Mouse (Mus musculus) gastrocnemius, postnatal 25 days (tissue): ENCODE data around the gene Abcc4. TPM values are rescaled to one million over a fixed set of nuclear protein-coding genes. Genes with fewer than 3 reads are reported as not detected.
A peak's percentile ranks its signal among the peaks of the same experiment; 100 is the strongest.

Source experiments
- DNase-seq: peaks from one replicate; pipeline ENCODE4 v3.0.0; 2022
- total RNA-seq, 2 experiments: library from RNA; stranded (reverse); gene quantifications; 1 replicate in 1 of 2; 2 replicates in 1 of 2; pipeline ENCODE4 v1.2.3; 2021

Abcc4 gene
- total RNA-seq, 2 experiments from 2014 or later, result 9.0 to 10.7 TPM

DNA sequence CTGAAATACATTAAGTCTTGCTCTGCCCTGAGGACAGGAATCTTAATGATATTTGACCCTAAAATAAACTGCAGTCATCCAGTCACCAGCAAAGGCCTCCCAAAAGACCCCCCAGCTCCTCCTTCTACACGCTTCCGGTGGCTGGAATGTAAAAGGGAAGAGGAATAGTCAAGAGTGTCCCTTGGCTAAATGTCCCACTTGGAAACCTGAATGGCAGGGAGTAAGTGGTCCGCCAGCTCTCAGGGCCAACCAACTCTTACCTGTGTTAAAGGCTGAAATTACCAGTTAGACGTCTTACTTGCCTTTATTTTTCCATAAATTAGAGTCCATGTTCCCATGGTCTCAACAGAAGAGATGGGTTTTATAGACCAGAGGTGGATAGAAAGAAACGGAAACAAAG is 6.9 kb upstream of the Abcc4 start:
- DNase-seq, result no peak

DNA sequence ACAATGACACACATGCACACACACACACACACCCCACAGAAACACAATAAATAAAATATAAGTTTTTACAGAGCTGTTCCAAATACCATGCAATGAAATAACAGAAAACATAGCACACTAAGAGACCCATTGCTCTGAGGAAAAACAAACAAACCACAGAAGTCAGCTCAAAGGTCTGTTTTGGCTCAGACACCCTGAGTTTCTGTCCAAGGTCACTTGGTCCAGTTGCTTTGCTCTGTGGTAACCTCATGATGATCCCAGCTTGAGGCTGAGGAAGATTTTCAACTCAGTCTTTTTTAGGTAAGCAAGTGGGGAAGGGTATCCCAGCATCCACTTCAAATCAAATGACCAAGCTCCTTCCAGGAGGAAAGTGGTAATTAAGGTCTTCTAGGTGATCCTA is 4.9 kb upstream of the Abcc4 start:
- no peak for DNase-seq

DNA sequence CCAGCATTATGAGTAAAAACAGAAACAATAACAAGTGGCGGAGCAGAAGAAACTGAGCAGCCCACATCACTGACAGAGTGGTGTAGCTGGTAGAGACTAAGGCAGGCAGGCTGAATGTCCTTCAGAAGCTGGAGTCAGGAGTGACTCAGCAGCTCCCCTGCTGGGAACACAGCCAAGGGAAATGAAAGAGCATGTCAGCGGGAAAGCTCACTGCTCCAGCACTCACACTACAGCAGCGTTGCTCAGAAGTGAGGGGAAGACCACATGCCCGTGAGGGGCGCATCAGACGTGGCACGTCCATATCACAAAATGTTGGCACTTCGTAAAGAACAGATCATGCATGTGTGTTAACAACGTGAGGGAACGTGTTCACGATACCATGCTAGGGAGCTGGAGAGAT is 3.7 kb upstream of the Abcc4 start:
- DNase-seq, result peak; percentile 82

DNA sequence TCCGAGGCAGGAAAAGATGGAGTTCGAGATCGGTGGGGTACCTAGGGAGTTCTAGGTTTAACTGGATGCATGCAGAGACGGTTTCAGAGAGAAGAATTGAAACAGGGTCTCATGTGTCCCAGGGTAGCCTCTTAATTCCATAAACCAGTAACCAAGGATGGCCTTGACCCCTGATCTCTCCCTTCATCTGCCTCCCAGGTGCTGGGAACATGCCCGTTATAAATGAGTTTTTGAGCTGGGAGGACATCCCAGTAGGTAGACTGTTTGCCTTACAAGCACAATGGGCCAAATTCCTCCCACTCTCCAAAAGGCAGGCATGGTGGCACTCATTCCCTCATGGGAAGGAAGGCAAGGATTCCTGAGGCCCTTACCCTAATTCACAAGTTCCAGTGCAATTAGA is 2.1 kb upstream of the Abcc4 start:
- no peak for DNase-seq

DNA sequence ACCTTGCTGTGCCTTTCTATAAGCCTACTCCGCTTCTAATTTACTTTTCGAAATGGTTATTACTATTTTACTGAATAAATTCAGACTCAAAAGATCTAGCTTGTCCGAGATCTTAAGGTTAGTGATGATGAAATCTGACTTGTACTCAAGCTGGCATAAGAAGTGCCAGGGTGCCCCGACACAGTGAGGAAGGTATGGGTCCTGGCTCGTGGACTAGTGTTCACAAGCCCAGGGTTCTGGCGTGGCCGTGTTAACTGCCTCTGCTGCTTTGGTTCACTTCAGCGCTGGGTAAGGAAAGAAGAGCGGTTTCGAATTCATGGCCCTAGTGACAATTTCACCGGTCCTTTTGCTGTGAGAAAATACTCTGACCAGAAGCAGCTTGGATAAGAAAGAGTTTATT is 943 bp upstream of the Abcc4 start:
- peak; percentile 27 for DNase-seq

DNA sequence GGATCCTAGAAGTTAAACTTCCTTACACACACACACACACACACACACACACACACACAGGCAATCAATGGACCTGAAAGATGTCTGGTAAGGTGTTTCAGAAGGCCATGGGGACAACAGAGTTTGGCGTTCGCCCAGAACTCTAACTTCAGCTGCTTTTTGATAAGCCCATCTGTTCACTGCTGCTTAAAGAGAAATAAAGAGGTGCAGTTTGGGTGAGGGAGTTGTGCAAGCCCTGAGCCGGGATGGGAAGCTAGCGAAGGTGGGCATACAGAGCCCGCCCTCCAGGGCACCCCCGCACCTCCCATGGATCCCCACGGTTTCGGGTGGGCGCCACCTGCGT is 583 bp downstream of the Abcc4 start:
- no peak for DNase-seq

DNA sequence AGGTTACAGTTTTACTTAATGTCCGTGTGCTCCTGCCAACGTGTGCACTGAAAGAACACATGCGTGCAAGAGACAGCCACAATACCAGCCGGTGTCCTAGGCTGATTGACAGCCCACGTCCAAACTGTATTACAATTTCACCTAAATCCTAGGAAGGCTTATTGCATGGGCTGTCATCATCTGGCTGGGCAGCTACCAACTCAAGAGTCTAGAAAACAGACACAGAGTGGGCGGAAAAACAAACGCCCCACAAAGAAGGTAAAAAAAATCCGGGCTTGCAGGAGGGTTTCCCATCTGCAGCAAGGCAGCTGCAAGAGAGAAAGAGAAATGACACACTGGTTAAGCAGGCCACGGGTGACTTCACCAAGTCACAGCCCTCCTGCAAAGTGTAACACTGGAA is 2.7 kb downstream of the Abcc4 start:
- DNase-seq, result no peak

DNA sequence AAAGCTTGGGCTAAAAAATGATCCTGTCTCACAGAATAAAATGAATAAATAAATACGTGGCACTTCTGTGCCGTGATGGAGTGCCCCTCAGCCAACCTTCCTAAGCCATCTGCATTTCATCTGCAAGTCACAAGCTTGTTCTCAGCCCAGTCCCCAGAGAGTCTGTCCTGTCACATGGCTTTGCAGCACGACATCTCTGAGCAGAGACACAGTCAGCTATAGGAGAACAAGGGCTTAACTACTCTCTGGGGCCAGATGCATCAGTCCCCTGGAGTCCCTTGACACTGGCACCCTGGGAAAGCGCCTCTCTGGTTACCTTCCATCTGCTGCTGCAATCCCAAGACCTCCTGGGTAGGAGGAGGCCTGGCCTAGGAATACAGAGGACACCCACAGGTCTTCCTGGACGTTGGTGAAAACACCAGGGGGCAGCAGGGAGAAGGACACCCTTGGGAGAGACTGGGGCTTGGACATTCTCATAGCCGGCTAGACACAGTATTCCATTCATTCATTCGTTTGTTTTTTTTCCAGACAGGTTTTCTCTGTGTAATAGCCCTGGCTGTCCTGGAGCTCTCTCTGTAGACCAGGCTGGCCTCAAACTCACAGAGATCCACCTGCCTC is 3.9 kb downstream of the Abcc4 start:
- no peak for DNase-seq

DNA sequence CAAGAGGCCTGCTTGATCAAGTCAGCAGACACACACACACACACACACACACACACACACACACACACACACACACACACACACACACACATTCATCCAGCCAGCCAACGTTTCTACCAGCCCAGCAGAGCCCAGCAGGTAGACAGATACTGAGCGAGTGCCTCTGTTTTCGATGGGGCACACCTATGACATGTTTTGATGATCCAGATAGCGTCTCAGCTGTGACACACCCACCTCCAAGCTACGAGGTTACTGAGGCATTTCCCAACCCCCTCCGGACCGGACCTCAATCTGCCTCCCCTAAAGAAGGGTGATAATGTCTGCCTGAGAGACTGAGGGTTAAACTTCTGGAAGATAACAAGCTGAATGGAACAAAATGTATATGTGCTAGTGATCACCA is 5.4 kb downstream of the Abcc4 start:
- DNase-seq, result no peak

DNA sequence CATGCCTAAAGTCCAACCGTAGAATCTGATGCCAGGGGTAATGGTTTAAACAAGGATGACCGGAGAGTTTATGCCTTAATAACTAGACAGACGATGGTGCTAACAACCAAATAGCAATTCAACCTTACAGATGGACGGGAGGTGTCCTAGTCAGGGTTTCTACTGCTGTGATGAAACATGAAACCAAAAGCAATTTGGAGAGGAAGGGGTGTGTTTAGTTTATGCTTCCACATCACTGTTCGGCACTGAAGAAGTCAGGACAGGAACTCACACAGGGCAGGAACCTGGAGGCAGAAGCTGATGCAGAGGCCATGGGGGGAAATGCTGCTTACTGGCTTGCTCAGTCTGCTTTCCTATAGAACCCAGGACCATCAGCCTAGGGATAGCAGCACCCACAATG is 6.1 kb downstream of the Abcc4 start:
- DNase-seq, result no peak

DNA sequence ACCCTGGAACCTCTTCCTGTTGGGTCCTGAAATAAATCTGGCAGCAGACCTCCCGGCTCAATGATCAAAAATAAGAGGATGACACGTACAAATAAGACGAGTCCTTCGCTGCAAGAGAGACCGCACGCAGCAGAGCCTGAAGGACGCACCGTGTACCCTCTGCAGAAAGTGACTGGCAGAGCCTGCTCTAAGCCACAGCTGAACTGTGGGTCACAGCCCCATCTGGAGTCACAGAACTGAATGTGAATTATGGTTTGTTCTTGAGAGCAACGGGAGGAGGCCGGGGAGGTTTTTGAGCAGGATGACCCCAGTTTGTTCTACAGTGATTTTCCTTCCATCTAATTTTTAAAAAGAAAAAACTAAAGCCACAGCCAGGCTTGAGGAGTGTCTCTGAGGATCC is 6.5 kb downstream of the Abcc4 start:
- DNase-seq, result no peak

DNA sequence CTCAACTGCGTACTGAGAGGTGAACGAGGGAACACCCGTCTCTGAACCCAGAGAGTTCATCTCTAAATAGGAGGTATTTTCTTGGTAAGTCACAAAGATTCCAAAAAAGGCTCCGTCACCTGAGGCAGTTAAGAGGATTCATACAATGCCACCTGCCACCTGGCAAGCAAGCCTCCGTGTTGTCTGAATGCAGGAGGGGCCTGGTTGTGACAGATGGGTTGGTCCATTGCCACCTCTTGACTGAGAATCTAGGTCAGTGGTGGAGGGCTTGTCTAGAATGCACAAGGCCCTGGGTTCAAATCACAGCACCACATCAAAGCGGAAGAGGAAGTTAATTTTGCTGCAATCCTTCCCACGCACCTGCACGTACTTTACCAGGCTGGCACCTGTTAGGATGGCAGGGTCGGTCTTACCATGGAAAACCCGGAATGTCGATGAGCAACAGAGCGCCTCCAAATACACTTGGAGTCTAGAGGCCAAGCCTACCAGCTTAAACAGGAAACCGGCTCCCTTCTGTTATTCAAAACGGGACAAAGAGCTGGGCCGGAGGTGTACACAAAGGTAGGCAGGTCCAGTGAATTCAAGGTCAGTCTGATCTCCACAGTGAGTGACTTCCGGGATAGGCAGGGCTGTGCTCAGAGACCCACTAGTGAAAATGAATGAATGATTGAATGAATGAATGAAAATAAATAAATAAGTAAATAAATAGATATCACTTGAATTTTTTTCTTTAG is 9.3 kb downstream of the Abcc4 start:
- no peak for DNase-seq

DNA sequence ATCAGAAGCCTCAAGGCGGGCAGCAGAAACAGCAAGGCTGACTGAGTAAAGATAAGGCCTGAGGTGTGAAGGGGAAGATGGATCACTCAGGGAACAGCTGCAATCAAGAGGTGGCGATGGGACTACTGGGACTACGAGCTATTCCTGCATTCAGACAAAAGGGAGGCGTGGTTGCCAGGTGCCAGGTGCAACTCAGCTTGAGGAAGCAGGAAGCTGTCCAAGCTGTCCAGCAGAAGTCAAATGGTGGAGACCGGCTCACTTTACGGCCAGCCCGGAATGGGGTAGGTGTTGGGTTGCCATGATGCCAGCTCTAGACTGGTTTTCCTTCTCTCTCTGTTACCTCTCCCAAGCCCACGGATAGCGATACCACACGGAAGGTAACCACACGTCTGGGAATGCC is 10.2 kb downstream of the Abcc4 start:
- DNase-seq, result no peak

DNA sequence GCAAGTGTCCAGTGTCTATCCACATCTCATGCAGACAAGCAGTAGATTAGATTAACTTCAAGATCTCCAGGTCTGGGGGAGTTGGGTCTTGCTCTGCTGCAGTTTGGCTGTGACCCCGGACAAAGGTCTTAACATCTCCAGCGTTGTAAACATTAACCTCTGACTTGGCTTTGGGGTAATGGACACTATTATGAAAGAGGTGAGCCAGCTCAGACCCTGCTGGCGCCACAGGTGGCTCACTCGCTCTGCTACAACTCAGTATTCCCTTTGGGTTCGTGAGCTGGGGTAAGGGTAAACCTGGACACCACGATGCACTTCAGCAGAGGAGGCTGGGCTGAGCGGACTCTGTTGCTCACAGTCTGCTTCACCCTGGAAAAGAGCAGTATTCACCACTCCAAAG is 11.7 kb downstream of the Abcc4 start:
- DNase-seq, result no peak

DNA sequence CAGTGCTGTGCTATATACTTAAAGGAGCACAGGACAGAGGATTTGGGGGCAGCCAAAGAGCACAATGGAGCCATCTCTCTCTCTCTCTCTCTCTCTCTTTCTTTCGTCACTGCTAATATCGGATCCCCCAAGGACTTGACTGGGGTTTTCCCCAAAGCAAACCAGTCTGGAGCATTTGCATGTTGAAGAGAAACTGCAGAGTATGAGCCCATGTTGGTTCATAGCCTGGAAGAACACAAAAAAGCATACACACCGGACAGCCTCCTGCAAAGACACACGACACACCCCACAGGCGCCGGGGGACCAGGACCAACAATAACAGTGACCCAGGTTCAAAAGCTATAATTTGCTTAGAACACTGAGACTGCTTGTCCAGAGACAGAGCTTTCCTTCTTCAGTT is 14.1 kb downstream of the Abcc4 start:
- DNase-seq, result no peak

DNA sequence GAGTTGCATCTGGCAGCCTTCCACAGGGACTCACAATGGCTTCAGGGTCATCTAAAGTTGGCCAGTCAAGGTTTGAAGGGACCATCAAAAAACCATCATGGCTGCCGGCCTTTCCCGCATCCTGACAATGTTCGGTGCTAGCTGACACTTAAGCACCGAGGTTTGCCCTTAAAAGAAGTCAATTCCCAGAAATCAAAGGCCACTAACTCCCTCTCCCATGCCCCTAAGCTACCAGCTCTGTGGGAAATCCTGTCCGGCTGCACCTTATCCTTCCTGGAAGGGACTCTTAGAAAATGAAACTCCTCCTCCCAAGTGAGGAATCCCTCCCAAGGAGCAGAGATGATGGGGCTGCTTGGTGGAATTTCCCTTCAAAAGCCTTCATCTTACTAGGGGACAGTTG is 14.6 kb downstream of the Abcc4 start:
- DNase-seq, result no peak

DNA sequence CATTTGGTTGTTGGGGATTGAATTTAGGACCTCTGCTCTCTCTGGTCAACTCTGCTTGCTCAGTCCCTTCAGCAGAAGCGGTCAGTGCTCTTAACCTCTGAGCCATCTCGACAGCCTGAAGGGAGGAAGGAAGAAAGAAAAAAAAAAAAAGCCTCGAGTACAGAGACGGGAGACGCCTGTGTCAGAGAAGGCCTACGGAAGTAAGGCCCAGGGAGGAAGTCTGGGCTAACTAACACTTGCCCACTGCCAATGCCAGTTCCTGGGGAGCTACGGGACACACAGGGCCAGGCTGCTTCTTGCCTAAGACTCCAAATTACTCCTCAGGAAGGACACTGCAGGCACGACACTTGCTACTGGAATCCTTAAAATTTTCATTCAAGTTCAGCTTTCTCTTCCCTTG is 15.1 kb downstream of the Abcc4 start:
- no peak for DNase-seq

DNA sequence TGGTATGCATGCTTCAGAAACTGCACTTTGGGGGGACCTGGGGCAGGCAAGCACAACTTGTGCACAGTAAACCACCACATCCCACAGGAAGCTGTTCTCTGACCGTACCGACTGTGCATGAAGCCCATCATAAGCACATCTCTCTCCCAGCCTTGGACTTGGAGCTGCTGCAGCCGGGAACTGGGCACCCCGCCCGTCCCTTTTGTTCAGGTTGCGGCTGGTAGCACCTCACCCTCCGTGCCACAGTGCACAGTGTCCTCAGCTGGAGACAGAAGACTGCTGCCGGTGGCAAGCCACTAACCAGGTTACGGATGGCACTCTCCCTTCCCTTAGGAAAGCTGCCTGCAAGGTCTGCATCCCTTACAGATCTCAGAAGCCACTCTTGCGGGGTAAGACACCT is 15.7 kb downstream of the Abcc4 start:
- DNase-seq, result no peak

DNA sequence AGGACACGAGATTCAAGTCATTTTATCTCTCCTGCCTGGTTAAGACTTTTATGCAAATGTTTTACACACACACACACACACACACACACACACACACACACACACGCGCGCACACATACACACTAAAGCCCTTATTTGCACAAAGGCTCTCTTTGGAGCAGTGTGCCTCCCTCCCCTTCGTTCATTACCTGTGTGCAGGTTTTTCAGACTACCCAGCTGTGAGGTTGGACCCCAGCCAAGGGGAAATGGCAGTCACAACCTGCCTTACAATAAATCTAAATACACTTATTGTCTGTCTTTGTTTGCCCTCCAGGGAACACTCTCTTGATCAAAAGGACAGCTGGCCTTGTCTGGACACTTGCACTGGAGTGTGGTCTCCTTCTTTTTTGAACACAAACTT is 17.4 kb downstream of the Abcc4 start:
- no peak for DNase-seq

DNA sequence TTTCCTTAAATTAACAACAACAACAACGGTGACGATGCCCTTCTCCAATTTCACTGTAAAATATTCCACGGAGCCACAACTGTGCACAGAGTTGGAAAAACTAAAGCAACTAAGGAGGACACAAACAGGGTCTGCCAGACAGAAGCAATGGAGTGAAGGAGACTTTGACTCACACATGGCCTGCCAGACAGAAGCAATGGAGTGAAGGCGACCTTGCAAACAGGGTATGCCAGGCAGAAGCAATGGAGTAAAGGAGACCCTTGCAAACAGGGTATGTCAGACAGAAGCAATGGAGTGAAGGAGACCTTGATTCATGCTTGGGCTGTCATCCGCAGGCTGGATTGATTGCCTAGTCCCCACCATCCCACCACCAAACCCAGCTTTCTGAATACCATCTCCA is 19.2 kb downstream of the Abcc4 start:
- no peak for DNase-seq

DNA sequence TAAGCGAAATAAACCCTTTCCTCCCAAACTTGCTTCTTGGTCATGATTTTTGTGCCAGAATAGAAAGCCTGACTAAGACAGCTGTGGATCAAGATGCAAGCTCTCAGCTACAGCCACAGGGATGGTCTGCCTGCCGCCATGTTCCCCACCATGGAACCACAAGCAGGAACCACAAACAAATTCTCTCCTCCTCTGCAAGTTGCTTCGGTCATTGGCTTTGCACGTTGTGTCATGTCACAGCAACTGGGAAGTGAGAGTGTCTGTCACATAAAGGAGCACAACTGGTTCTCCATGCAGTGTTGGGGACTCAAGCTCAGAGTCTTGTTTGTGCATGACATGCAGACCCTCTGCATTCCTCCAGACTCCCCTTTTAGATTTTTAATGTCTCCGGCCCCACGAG is 20.4 kb downstream of the Abcc4 start:
- DNase-seq, result no peak

DNA sequence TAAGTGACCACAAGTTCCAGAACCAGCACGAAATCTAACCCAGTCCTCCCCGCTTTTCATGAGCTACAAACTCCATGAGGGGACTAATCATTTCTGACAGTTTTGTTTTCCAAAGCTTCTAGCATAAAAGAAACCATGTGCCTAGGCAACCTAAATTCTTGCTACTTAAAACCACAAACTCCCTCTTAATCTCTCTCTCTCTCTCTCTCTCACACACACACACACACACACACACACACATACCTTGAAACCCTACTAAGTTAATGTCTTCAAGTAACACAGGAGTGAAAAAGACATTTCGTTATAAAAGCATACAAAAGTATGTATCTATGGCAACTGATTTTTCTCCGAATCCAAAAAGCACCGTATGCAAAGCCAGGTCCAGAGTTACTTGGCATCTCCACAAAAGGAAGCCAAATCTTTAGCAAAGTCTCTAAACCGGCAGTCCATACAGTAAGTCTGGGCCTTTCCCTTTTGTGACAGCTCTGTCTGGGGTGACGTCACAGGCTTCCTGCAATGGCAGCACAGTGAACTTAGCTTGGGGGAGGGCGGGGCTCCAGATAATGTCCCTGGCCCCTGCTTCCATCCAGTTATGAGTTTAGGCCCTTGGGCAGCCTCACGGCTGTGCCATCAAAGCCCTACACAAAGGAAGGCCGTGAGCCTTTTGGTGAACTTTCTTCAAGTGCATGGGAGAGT is 23.5 kb downstream of the Abcc4 start:
- no peak for DNase-seq

DNA sequence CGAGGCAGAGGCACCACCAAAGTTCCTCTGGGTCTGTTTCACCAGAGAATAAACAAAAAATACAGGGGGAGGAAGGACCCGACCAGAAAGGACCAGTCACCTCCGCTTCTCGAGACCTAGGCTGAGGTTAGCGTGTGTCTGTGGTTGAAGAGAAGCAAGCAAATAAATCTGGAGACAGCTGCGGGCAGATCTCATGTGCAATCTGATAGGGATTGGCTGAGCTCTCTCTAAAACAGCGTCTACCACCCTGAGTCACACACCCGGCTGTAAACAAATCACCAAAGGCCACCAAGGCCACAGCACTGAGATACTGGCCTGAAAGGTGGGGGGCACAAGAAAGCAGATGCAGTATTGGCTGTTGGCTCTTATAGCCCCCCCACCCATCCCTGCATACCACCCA is 24.9 kb downstream of the Abcc4 start:
- DNase-seq, result peak; percentile 39
